Mouse (Mus musculus) CD8-positive naive resting alpha-beta T cell, adult 2 months (primary cell): ENCODE measurements around the gene Setdb1.

Source experiments
- DNase-seq, 2 experiments: peaks; one replicate each; pipeline ENCODE4 v3.0.0; 2022; ENCODE audit warnings: low read depth in 2 of 2, low spot score in 2 of 2

Gene Setdb1

GRCm38 (mm10) chr3:95274453-95274852 lies 82.5 kb downstream of the Setdb1 start:
- DNase-seq, result no peak
